Mouse (Mus musculus) heart, embryonic 13.5 days (tissue): ENCODE data around the gene Glmp. TPM values are rescaled to one million over a fixed set of nuclear protein-coding genes. Genes with fewer than 3 reads are reported as not detected.

ENCODE experiments used
- polyA plus RNA-seq: library from polyadenylated mRNA; unstranded; fragments of >200 nt; fragmentation: Nextera tagmentation; extraction: Ambion mirVana; gene quantifications from 2 replicates; pipeline ENCODE4 v1.2.1, GENCODE M21; 2015

Gene Glmp
- polyA plus RNA-seq, 1 experiment from 2014 or later, result 160 TPM

Other genes with a start within 250 kb of the Glmp start
- not detected in 2 replicates for gene Ttc24, start 246.7 kb upstream of the Glmp start, polyA plus RNA-seq
- 22.7 and 24.2 TPM in 2 replicates for gene Iqgap3, start 243.1 kb upstream of the Glmp start, polyA plus RNA-seq
- gene Mef2d, start 182.7 kb upstream of the Glmp start, polyA plus RNA-seq, result 35.5 and 37.1 TPM in 2 replicates
- gene Rhbg, start 70.3 kb upstream of the Glmp start, polyA plus RNA-seq, result 0.13 and 0.76 TPM in 2 replicates
- gene Gm38392, start 37.8 kb upstream of the Glmp start, polyA plus RNA-seq, result 0.79 TPM in 1 of 2 replicates, not detected in the other
- 13.7 and 14.9 TPM in 2 replicates for gene Tsacc, start 28.0 kb upstream of the Glmp start, polyA plus RNA-seq
- gene Cct3, start 27.9 kb upstream of the Glmp start, polyA plus RNA-seq, result 400 and 448 TPM in 2 replicates
- gene Tmem79, start 11.1 kb downstream of the Glmp start, polyA plus RNA-seq, result 1.6 TPM in 2 replicates
- 43.9 and 44.2 TPM in 2 replicates for gene Smg5, start 11.2 kb downstream of the Glmp start, polyA plus RNA-seq
- gene Paqr6, start 39.6 kb downstream of the Glmp start, polyA plus RNA-seq, result 2.6 and 3.8 TPM in 2 replicates
- gene Bglap3, start 47.7 kb downstream of the Glmp start, polyA plus RNA-seq, result not detected in 2 replicates
- not detected in 2 replicates for gene Bglap2, start 53.7 kb downstream of the Glmp start, polyA plus RNA-seq
- gene Bglap, start 59.4 kb downstream of the Glmp start, polyA plus RNA-seq, result not detected in 2 replicates
- 110 and 112 TPM in 2 replicates for gene Pmf1, start 85.3 kb downstream of the Glmp start, polyA plus RNA-seq
- 12.0 and 12.5 TPM in 2 replicates for gene Slc25a44, start 100.1 kb downstream of the Glmp start, polyA plus RNA-seq
- 1.3 and 1.7 TPM in 2 replicates for gene Sema4a, start 136.2 kb downstream of the Glmp start, polyA plus RNA-seq
- gene Lmna, start 184.9 kb downstream of the Glmp start, polyA plus RNA-seq, result 86.7 and 97.1 TPM in 2 replicates
- gene Mex3a, start 207.4 kb downstream of the Glmp start, polyA plus RNA-seq, result 9.9 and 10.1 TPM in 2 replicates
- 1.1 and 1.5 TPM in 2 replicates for gene Rab25, start 223.3 kb downstream of the Glmp start, polyA plus RNA-seq
- 131 and 150 TPM in 2 replicates for gene Lamtor2, start 228.1 kb downstream of the Glmp start, polyA plus RNA-seq
- 33.1 and 34.1 TPM in 2 replicates for gene Ubqln4, start 228.7 kb downstream of the Glmp start, polyA plus RNA-seq